Mouse (Mus musculus) G1E (cell line): ENCODE measurements around the gene Btbd11. TPM values are rescaled to one million over a fixed set of nuclear protein-coding genes. Genes with fewer than 3 reads are reported as not detected.

Experiments used
- ATAC-seq: 2 replicates; pipeline ENCODE4 v1.8.0; 2016; ENCODE audit warnings: mild to moderate bottlenecking; ENCODE audit not compliant: insufficient number of reproducible peaks, poor library complexity, low FRiP score, severe bottlenecking; ENCODE audit errors: extremely low read depth
- DNase-seq: peaks from one replicate; pipeline ENCODE4 v3.0.0; 2012; ENCODE audit warnings: low spot score
- H3K27me3 ChIP-seq: 2 replicates; pipeline ENCODE4 v1.6.1; 2012; ENCODE audit warnings: mild to moderate bottlenecking, low read length, inconsistent platforms; ENCODE audit not compliant: insufficient read depth
- H3K36me3 ChIP-seq: replicated peaks from 2 replicates; pipeline ENCODE3; 2012; ENCODE audit warnings: mild to moderate bottlenecking, inconsistent platforms
- H3K4me1 ChIP-seq: 2 replicates; pipeline ENCODE4 v1.6.1; 2012; ENCODE audit warnings: low read depth, low read length, inconsistent platforms, mixed read lengths; ENCODE audit not compliant: insufficient read depth
- H3K4me3 ChIP-seq: 2 replicates; pipeline ENCODE4 v1.5.1; 2012; ENCODE audit warnings: low read depth, mild to moderate bottlenecking, inconsistent platforms, low read length, moderate library complexity, mixed read lengths
- H3K9me3 ChIP-seq: replicated peaks from 2 replicates; pipeline ENCODE4 v1.6.1; 2012; ENCODE audit warnings: inconsistent platforms
- CTCF ChIP-seq: IDR thresholded peaks from 2 replicates; pipeline ENCODE4 v1.5.1; 2012; ENCODE audit warnings: low read depth, low read length, inconsistent platforms, mixed read lengths
- GATA1 ChIP-seq: IDR thresholded peaks from 2 replicates; pipeline ENCODE4 v1.6.1; 2012; ENCODE audit warnings: borderline replicate concordance, low read length, inconsistent platforms, mixed read lengths
- GATA2 ChIP-seq: IDR thresholded peaks from 2 replicates; pipeline ENCODE4 v1.6.1; 2012; ENCODE audit warnings: low read depth, low read length, inconsistent platforms, borderline replicate concordance
- POLR2AphosphoS5 ChIP-seq: IDR thresholded peaks from 2 replicates; pipeline ENCODE4 v1.6.1; 2012; ENCODE audit warnings: low read depth, low read length, inconsistent platforms; ENCODE audit not compliant: insufficient replicate concordance
- TAL1 ChIP-seq: conservative IDR thresholded peaks from 2 replicates; pipeline ENCODE4 v1.6.1; 2012; ENCODE audit warnings: low read depth, low read length, inconsistent platforms, mixed read lengths
- polyA plus RNA-seq: library from polyadenylated mRNA; stranded (reverse); fragments of >175 nt; gene quantifications from 2 replicates; pipeline ENCODE4 v1.2.3, GENCODE M21; 2012
- total RNA-seq, 2 experiments: library from RNA; stranded (forward) in 1 of 2; stranded (reverse) in 1 of 2; fragments of 200-1000 nt in 1 of 2; fragments of >200 nt in 1 of 2; fragmentation: Nextera tagmentation in 1 of 2; gene quantifications; 2 replicates each; pipeline ENCODE4 v1.2.3; 2014 to 2017

Gene Btbd11
- total and polyA plus RNA-seq, 3 experiments, result 0.16 TPM; not detected in 2

GRCm38 (mm10) chr10:85362766-85363442, 23.7 kb upstream of the Btbd11 start:
- Histone ChIP-seq H3K9me3 (peaks cover 69% of the 10 kb centered on the region), H3K27me3 (no peaks in the 10 kb centered on the region), H3K4me3 (no peak overlapping the region), H3K4me1 (no peaks in the 10 kb centered on the region), H3K36me3 (no peaks in the 10 kb centered on the region)
- DNase-seq, result no peak
- ATAC-seq, result no peak
- no peak for TF ChIP-seq GATA2
- TF ChIP-seq GATA1, result no peak
- no peak for TF ChIP-seq CTCF
- no peak for TF ChIP-seq TAL1
- no peak for TF ChIP-seq POLR2AphosphoS5

- no peaks in the 10 kb centered on the region for H3K27me3 ChIP-seq
- no peak overlapping the region; the same call in 1 of the 2 replicates for H3K4me3 ChIP-seq
- ATAC-seq (no peak), DNase-seq (no peak)
- H3K9me3 ChIP-seq, result peaks cover 67% of the 10 kb centered on the region
- no peaks in the 10 kb centered on the region for H3K36me3 ChIP-seq
- TF ChIP-seq POLR2AphosphoS5, result no peak
- H3K4me1 ChIP-seq, result no peaks in the 10 kb centered on the region
Observed at GRCm38 (mm10) chr10:85366876-85367275, 19.7 kb upstream of the Btbd11 start.

GRCm38 (mm10) chr10:85371309-85371708, 15.3 kb upstream of the Btbd11 start:
- H3K4me1 ChIP-seq, result no peaks in the 10 kb centered on the region
- TF ChIP-seq GATA2 (no peak), CTCF (no peak), TAL1 (no peak), POLR2AphosphoS5 (no peak), GATA1 (no peak)
- H3K9me3 ChIP-seq, result peaks cover 58% of the 10 kb centered on the region
- H3K4me3 ChIP-seq, result no peak overlapping the region
- H3K36me3 ChIP-seq, result no peaks in the 10 kb centered on the region
- H3K27me3 ChIP-seq, result no peaks in the 10 kb centered on the region
- DNase-seq (no peak), ATAC-seq (no peak)

GRCm38 (mm10) chr10:85372108-85372507, 14.5 kb upstream of the Btbd11 start:
- DNase-seq, result no peak
- no peak for ATAC-seq
- no peaks in the 10 kb centered on the region for H3K4me1 ChIP-seq
- no peaks in the 10 kb centered on the region for H3K27me3 ChIP-seq
- TF ChIP-seq GATA2 (no peak), TAL1 (no peak), POLR2AphosphoS5 (no peak), CTCF (no peak), GATA1 (no peak)
- no peaks in the 10 kb centered on the region for H3K36me3 ChIP-seq
- no peak overlapping the region for H3K4me3 ChIP-seq
- H3K9me3 ChIP-seq, result peaks cover 56% of the 10 kb centered on the region

GRCm38 (mm10) chr10:85378972-85379371, 7.6 kb upstream of the Btbd11 start:
- no peak overlapping the region for H3K4me3 ChIP-seq
- H3K36me3 ChIP-seq, result no peaks in the 10 kb centered on the region
- ATAC-seq (no peak), DNase-seq (no peak)
- no peak for TF ChIP-seq GATA2
- no peak for TF ChIP-seq CTCF
- no peak for TF ChIP-seq POLR2AphosphoS5
- TF ChIP-seq GATA1, result no peak
- TF ChIP-seq TAL1, result no peak
- peaks cover 37% of the 10 kb centered on the region for H3K9me3 ChIP-seq
- H3K4me1 ChIP-seq, result no peaks in the 10 kb centered on the region
- H3K27me3 ChIP-seq, result no peaks in the 10 kb centered on the region

GRCm38 (mm10) chr10:85382981-85383380, 3.6 kb upstream of the Btbd11 start:
- no peaks in the 10 kb centered on the region for H3K27me3 ChIP-seq
- H3K4me1 ChIP-seq, result no peaks in the 10 kb centered on the region
- ATAC-seq, result no peak
- H3K36me3 ChIP-seq, result no peaks in the 10 kb centered on the region
- no peak for DNase-seq
- TF ChIP-seq CTCF (no peak), POLR2AphosphoS5 (no peak), GATA2 (no peak), TAL1 (no peak), GATA1 (no peak)
- H3K4me3 ChIP-seq, result no peak overlapping the region
- H3K9me3 ChIP-seq, result peaks cover 56% of the 10 kb centered on the region
